Mouse (Mus musculus) C2C12 (cell line): ENCODE data around the gene Pidd1.

ENCODE experiments used
- CTCF ChIP-seq: IDR thresholded peaks from one replicate; pipeline ENCODE4 v1.5.1; 2011; ENCODE audit not compliant: control insufficient read depth, insufficient read depth, insufficient read length
- FOSL1 ChIP-seq: IDR thresholded peaks from one replicate; pipeline ENCODE4 v1.8.0; 2011; ENCODE audit warnings: mild to moderate bottlenecking, low read length; ENCODE audit not compliant: poor library complexity, insufficient read depth, severe bottlenecking
- MAX ChIP-seq: IDR thresholded peaks from one replicate; pipeline ENCODE4 v1.6.1; 2011; ENCODE audit warnings: mild to moderate bottlenecking, control low read depth
- MYOD1 ChIP-seq: IDR thresholded peaks from one replicate; pipeline ENCODE4 v1.6.1; 2011; ENCODE audit warnings: low read depth; ENCODE audit not compliant: control insufficient read depth, insufficient read length
- MYOG ChIP-seq: IDR thresholded peaks from one replicate; pipeline ENCODE4 v1.6.1; 2011; ENCODE audit not compliant: control insufficient read depth, insufficient read length; ENCODE audit errors: extremely low read depth
- USF1 ChIP-seq: IDR thresholded peaks from one replicate; pipeline ENCODE4 v1.6.1; 2011; ENCODE audit warnings: low read depth, mild to moderate bottlenecking, control low read depth, moderate library complexity

- TF ChIP-seq MYOD1: no peak
- no peak for TF ChIP-seq MAX
- TF ChIP-seq CTCF: no peak
- no peak for TF ChIP-seq USF1
- TF ChIP-seq FOSL1: no peak
- no peak for TF ChIP-seq MYOG
Measured at GRCm38 (mm10) chr7:141435129-141435855, 8.5 kb downstream of the Pidd1 start.
